Mouse (Mus musculus): ENCODE measurements around the gene Ifnk. TPM values are rescaled to one million over a fixed set of nuclear protein-coding genes. Genes with fewer than 3 reads are reported as not detected.

The Ifnk gene
- polyA plus RNA-seq, 1 experiment from 2014 or later = 0.56 TPM

- WGBS = 77% methylated on average over 4 of the region's 4 CpGs
- H3K36me3 ChIP-seq (ENCODE audit: control insufficient read depth, insufficient read depth, low read length) = no peaks in the 10 kb centered on the region
- H3K9me3 ChIP-seq (ENCODE audit: control insufficient read depth, low read length) = no peaks in the 10 kb centered on the region; the same call in 1 of the 2 replicates
- no peak overlapping the region for H3K9ac ChIP-seq (ENCODE audit: low read length)
- ATAC-seq (replicated peaks; ENCODE audit: low FRiP score) (no peak), DNase-seq (ENCODE audit: low spot score) (no peak)
- H3K4me1 ChIP-seq (replicated peaks; ENCODE audit: control insufficient read depth, insufficient read depth, low read length) = peaks cover 21% of the 10 kb centered on the region; the same call in 1 of the 2 replicates
- H3K4me3 ChIP-seq (ENCODE audit: low read depth, low read length) = no peak overlapping the region
- H3K27me3 ChIP-seq (ENCODE audit: control insufficient read depth, insufficient read depth, low read length) = no peaks in the 10 kb centered on the region
- H3K27ac ChIP-seq (ENCODE audit: low read depth, low read length) = no peak overlapping the region
- H3K4me2 ChIP-seq (ENCODE audit: low read depth, low read length, severe bottlenecking) = no peak overlapping the region
Measured at GRCm38 (mm10) chr4:35120159-35120558, 31.7 kb upstream of the Ifnk start.

GRCm38 (mm10) chr4:35120575-35120974 is 31.3 kb upstream of the Ifnk start:
- H3K4me2 ChIP-seq (ENCODE audit: low read depth, low read length, severe bottlenecking) = no peak overlapping the region
- no peak overlapping the region for H3K9ac ChIP-seq (ENCODE audit: low read length)
- no peak for DNase-seq (ENCODE audit: low spot score)
- H3K4me3 ChIP-seq (ENCODE audit: low read depth, low read length) = no peak overlapping the region
- no peaks in the 10 kb centered on the region for H3K27me3 ChIP-seq (ENCODE audit: control insufficient read depth, insufficient read depth, low read length)
- H3K27ac ChIP-seq (ENCODE audit: low read depth, low read length) = no peak overlapping the region
- H3K4me1 ChIP-seq (replicated peaks; ENCODE audit: control insufficient read depth, insufficient read depth, low read length) = peaks cover 21% of the 10 kb centered on the region; the same call in 1 of the 2 replicates
- 78% methylated on average over 8 of the region's 8 CpGs for WGBS
- H3K9me3 ChIP-seq (ENCODE audit: control insufficient read depth, low read length) = no peaks in the 10 kb centered on the region; the same call in 1 of the 2 replicates
- no peaks in the 10 kb centered on the region for H3K36me3 ChIP-seq (ENCODE audit: control insufficient read depth, insufficient read depth, low read length)
- ATAC-seq (replicated peaks; ENCODE audit: low FRiP score) = no peak

- H3K27ac ChIP-seq (ENCODE audit: low read depth, low read length) = 0 out of 2 replicates have a peak overlapping the region, but pooled peaks have one; percentile 18
- no peaks in the 10 kb centered on the region for H3K27me3 ChIP-seq (ENCODE audit: control insufficient read depth, insufficient read depth, low read length)
- H3K9ac ChIP-seq (ENCODE audit: low read length) = peak overlapping the region; percentile 8; the same call in 1 of the 2 replicates
- H3K4me2 ChIP-seq (ENCODE audit: low read depth, low read length, severe bottlenecking) = peak overlapping the region; percentile 21; the same call in 1 of the 2 replicates
- H3K36me3 ChIP-seq (ENCODE audit: control insufficient read depth, insufficient read depth, low read length) = no peaks in the 10 kb centered on the region
- WGBS = 34% methylated on average over 12 of the region's 12 CpGs
- DNase-seq (ENCODE audit: low spot score) (peak; percentile 67), ATAC-seq (replicated peaks; ENCODE audit: low FRiP score) (no peak)
- H3K9me3 ChIP-seq (ENCODE audit: control insufficient read depth, low read length) = no peaks in the 10 kb centered on the region; the same call in 1 of the 2 replicates
- no peak overlapping the region for H3K4me3 ChIP-seq (ENCODE audit: low read depth, low read length)
- peaks cover 21% of the 10 kb centered on the region; the same call in 1 of the 2 replicates for H3K4me1 ChIP-seq (replicated peaks; ENCODE audit: control insufficient read depth, insufficient read depth, low read length)
Measured at GRCm38 (mm10) chr4:35121060-35121459, 30.8 kb upstream of the Ifnk start.

GRCm38 (mm10) chr4:35123087-35123486 is 28.8 kb upstream of the Ifnk start:
- H3K27me3 ChIP-seq (ENCODE audit: control insufficient read depth, insufficient read depth, low read length) = no peaks in the 10 kb centered on the region
- H3K4me2 ChIP-seq (ENCODE audit: low read depth, low read length, severe bottlenecking) = no peak overlapping the region
- no peak for DNase-seq (ENCODE audit: low spot score)
- no peak overlapping the region for H3K27ac ChIP-seq (ENCODE audit: low read depth, low read length)
- no peaks in the 10 kb centered on the region; the same call in 1 of the 2 replicates for H3K9me3 ChIP-seq (ENCODE audit: control insufficient read depth, low read length)
- no peaks in the 10 kb centered on the region for H3K36me3 ChIP-seq (ENCODE audit: control insufficient read depth, insufficient read depth, low read length)
- H3K4me3 ChIP-seq (ENCODE audit: low read depth, low read length) = no peak overlapping the region
- no peak for ATAC-seq (replicated peaks; ENCODE audit: low FRiP score)
- 71% methylated on average over 5 of the region's 5 CpGs for WGBS
- H3K4me1 ChIP-seq (replicated peaks; ENCODE audit: control insufficient read depth, insufficient read depth, low read length) = peaks cover 29% of the 10 kb centered on the region; the same call in 1 of the 2 replicates
- no peak overlapping the region for H3K9ac ChIP-seq (ENCODE audit: low read length)

DNA sequence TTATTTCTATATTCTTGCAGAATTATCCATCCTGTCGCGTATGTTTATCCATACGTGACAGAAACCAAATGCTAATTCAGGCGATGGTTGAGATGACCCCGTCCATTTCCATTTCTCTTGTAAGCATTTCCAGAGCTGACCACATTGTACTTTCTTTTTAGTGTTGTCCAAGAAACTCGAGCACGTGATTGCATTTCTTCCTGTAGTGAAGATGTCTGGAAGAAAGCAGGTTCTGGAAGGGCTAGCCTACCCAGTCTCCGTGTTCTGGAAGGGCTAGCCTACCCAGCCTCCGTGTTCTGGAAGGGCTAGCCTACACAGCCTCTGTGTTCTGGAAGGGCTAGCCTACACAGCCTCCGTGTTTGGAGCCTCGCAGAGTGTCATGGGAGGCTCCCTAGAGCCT is 27.8 kb upstream of the Ifnk start:
- H3K27ac ChIP-seq (ENCODE audit: low read depth, low read length) = peak overlapping the region; percentile 84
- no peaks in the 10 kb centered on the region for H3K27me3 ChIP-seq (ENCODE audit: control insufficient read depth, insufficient read depth, low read length)
- 78% methylated on average over 11 of the region's 11 CpGs for WGBS
- no peaks in the 10 kb centered on the region for H3K9me3 ChIP-seq (ENCODE audit: control insufficient read depth, low read length)
- peaks cover 29% of the 10 kb centered on the region; the same call in 1 of the 2 replicates for H3K4me1 ChIP-seq (replicated peaks; ENCODE audit: control insufficient read depth, insufficient read depth, low read length)
- no peak overlapping the region for H3K4me3 ChIP-seq (ENCODE audit: low read depth, low read length)
- H3K36me3 ChIP-seq (ENCODE audit: control insufficient read depth, insufficient read depth, low read length) = no peaks in the 10 kb centered on the region
- no peak for DNase-seq (ENCODE audit: low spot score)
- H3K4me2 ChIP-seq (ENCODE audit: low read depth, low read length, severe bottlenecking) = no peak overlapping the region
- H3K9ac ChIP-seq (ENCODE audit: low read length) = no peak overlapping the region
- ATAC-seq (replicated peaks; ENCODE audit: low FRiP score) = no peak

GRCm38 (mm10) chr4:35125299-35125777 is 26.5 kb upstream of the Ifnk start:
- no peak overlapping the region for H3K9ac ChIP-seq (ENCODE audit: low read length)
- no peak overlapping the region for H3K4me3 ChIP-seq (ENCODE audit: low read depth, low read length)
- H3K9me3 ChIP-seq (ENCODE audit: control insufficient read depth, low read length) = no peaks in the 10 kb centered on the region
- no peaks in the 10 kb centered on the region for H3K36me3 ChIP-seq (ENCODE audit: control insufficient read depth, insufficient read depth, low read length)
- H3K27me3 ChIP-seq (ENCODE audit: control insufficient read depth, insufficient read depth, low read length) = no peaks in the 10 kb centered on the region
- DNase-seq (ENCODE audit: low spot score) = peak; percentile 88
- ATAC-seq (replicated peaks; ENCODE audit: low FRiP score) = peak; percentile 96
- H3K4me2 ChIP-seq (ENCODE audit: low read depth, low read length, severe bottlenecking) = peak overlapping the region; percentile 27; the same call in 1 of the 2 replicates
- H3K27ac ChIP-seq (ENCODE audit: low read depth, low read length) = peak overlapping the region; percentile 84
- WGBS = 2% methylated on average over 6 of the region's 6 CpGs
- H3K4me1 ChIP-seq (replicated peaks; ENCODE audit: control insufficient read depth, insufficient read depth, low read length) = peaks cover 29% of the 10 kb centered on the region; the same call in 1 of the 2 replicates

GRCm38 (mm10) chr4:35126776-35127175 is 25.1 kb upstream of the Ifnk start:
- DNase-seq (ENCODE audit: low spot score) (no peak), ATAC-seq (replicated peaks; ENCODE audit: low FRiP score) (no peak)
- Histone ChIP-seq H3K9me3 (ENCODE audit: control insufficient read depth, low read length) (no peaks in the 10 kb centered on the region; the same call in 1 of the 2 replicates), H3K27me3 (ENCODE audit: control insufficient read depth, insufficient read depth, low read length) (no peaks in the 10 kb centered on the region), H3K36me3 (ENCODE audit: control insufficient read depth, insufficient read depth, low read length) (no peaks in the 10 kb centered on the region; the same call in 1 of the 2 replicates), H3K4me1 (replicated peaks; ENCODE audit: control insufficient read depth, insufficient read depth, low read length) (peaks cover 21% of the 10 kb centered on the region; the same call in 1 of the 2 replicates), H3K9ac (ENCODE audit: low read length) (no peak overlapping the region), H3K4me2 (ENCODE audit: low read depth, low read length, severe bottlenecking) (no peak overlapping the region), H3K4me3 (ENCODE audit: low read depth, low read length) (no peak overlapping the region), H3K27ac (ENCODE audit: low read depth, low read length) (no peak overlapping the region)
- 45% methylated on average over 9 of the region's 9 CpGs for WGBS

GRCm38 (mm10) chr4:35127759-35128158 is 24.1 kb upstream of the Ifnk start:
- no peak for ATAC-seq (replicated peaks; ENCODE audit: low FRiP score)
- no peak overlapping the region for H3K4me2 ChIP-seq (ENCODE audit: low read depth, low read length, severe bottlenecking)
- H3K9ac ChIP-seq (ENCODE audit: low read length) = no peak overlapping the region
- H3K36me3 ChIP-seq (ENCODE audit: control insufficient read depth, insufficient read depth, low read length) = no peaks in the 10 kb centered on the region; the same call in 1 of the 2 replicates
- H3K9me3 ChIP-seq (ENCODE audit: control insufficient read depth, low read length) = no peaks in the 10 kb centered on the region; the same call in 1 of the 2 replicates
- peaks cover 14% of the 10 kb centered on the region; the same call in 1 of the 2 replicates for H3K4me1 ChIP-seq (replicated peaks; ENCODE audit: control insufficient read depth, insufficient read depth, low read length)
- no peak overlapping the region for H3K4me3 ChIP-seq (ENCODE audit: low read depth, low read length)
- 51% methylated on average over 6 of the region's 6 CpGs for WGBS
- no peak overlapping the region for H3K27ac ChIP-seq (ENCODE audit: low read depth, low read length)
- no peak for DNase-seq (ENCODE audit: low spot score)
- no peaks in the 10 kb centered on the region for H3K27me3 ChIP-seq (ENCODE audit: control insufficient read depth, insufficient read depth, low read length)
